Mouse (Mus musculus): Measurements from ENCODE around the gene Ppp1r10.

Gene Ppp1r10

DNA sequence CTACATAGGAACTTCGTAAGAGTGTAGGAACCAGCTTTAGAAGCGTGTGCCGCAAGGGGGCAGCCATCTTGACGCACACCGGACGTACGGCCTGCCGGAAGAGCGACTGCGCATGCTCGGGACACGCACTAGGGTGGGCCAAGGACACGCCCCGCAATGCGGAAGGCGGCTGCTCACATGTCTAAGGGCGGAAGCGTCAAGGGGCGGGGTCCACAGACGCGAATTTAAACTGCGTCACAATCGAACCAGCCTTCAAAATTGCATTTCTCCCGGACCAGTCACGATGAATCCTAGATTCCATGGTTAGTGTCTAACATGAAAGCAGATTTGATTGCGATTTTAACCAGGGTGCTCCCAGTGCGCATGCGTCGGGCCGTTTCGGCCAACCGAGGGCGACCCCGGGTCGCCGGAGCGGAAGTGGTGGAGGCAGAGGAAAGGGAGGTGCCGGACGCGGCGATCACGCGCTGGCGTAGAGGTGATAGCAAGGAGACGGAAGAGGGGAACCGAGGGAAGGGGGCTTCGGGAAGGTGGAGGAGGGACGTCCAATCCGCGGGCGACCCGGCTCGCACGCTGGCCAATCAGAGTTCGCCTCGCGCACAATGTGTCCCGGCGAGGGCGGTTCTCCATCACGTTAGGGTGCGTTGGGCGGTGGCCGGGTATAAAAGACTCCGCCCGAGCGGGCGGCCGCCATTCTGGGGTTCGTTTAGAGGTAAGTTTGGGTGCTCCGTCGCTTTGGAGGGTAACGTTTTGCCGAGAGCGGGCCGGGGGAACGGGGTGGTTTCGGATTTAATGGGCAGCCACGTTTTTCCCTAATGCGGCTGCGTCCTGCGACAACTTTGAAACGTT, at the start of gene Ppp1r10, which contains the start of gene Mrps18b:
Gene Ppp1r10 (plus strand): TSS at position 138 of the 846 bp plus-strand sequence.
Gene Mrps18b (minus strand): TSS at position 93 of the 846 bp plus-strand sequence.
- peak; percentile 99 for DNase-seq (ENCODE audit: low read depth, low spot score)

DNA sequence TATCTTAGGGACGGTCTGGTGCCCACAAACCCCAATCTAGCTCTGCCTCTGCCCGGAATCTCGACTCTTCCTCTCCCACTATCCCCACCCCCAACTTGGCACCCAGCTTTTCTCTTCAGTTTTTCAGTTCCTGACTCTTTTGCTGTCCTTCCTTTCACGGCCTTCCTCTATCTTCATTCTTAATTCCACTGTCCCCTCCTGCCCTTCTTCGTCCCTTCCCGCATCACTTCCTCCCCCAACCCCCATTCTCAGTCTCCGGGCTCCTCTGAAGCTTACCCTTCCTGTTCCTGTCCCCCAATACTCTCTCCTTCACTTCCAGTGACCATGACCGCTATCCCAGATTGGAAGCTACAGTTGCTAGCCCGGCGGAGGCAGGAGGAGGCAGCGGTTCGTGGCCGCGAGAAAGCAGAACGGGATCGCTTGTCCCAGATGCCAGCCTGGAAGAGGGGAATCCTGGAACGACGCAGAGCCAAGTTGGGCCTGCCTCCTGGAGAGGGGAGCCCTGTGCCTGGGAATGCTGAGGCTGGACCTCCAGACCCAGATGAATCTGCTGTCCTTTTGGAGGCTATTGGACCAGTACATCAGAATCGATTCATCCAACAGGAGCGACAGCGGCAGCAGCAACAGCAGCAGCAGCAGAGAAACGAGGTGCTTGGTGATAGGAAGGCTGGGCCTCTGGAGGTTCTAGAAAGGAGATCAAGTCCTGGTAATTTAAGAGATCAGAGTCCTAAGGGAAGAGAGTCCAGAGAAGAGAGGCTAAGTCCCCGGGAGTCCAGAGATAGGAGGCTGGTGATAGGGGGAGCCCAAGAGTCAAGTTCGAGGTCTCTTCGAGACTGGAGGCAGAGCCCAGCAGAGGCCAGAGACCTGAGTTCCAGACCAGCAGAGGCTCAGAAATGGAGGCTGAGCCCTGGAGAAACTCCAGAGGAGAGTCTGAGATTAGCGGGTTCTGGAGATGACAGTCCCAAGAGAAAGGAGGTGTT, 49.0 kb upstream of the Ppp1r10 start:
- peak; percentile 49 for DNase-seq (ENCODE audit: low read depth, low spot score)

DNA sequence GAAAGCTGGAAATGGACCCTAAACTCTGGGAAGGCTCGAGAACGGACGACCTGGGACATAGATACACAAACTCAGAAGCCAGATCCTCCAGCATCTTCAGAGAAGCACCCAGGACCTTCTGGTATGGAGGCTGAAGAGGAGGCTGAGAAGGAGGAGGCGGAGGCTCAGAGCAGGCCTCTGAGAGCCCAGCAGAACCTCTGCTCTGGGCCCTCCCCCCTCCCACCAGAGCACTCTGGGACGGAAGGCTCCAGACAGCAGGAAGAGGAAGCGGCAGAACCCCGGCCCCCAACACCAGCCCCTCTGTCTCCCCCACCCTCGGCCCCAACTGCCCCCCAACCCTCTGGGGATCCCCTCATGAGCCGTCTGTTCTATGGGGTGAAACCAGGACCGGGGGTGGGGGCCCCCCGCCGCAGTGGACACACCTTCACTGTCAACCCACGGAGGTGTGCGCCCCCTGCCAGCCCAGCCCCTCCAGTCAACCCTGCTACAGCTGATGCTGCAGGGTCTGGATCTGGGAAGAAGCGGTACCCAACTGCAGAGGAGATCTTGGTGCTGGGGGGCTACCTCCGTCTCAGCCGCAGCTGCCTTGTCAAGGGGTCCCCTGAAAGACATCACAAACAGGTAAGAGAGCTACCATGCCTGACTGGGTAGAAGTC, 47.9 kb upstream of the Ppp1r10 start:
- DNase-seq (ENCODE audit: low read depth, low spot score): peak; percentile 53

DNA sequence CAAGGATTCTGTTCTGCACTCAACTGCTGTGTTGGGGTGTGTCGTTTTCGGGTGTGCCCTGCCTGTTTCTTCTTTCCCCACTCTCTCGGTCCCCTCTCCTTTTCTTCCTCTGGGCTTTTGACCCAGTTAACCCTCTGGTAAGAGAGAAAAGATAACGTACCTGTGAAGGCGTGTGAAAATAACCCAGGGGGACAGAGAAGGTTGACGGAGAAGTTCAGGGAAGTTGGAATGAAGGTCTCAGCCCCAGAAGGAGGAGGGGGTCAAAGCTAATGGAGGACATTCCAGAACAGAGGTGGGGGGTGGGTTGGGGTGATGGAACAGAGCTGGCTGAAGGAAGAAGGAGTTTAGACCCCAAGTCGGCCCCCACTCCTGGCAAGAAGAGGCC, 47.3 kb upstream of the Ppp1r10 start:
- DNase-seq (ENCODE audit: low read depth, low spot score): peak; percentile 48

DNA sequence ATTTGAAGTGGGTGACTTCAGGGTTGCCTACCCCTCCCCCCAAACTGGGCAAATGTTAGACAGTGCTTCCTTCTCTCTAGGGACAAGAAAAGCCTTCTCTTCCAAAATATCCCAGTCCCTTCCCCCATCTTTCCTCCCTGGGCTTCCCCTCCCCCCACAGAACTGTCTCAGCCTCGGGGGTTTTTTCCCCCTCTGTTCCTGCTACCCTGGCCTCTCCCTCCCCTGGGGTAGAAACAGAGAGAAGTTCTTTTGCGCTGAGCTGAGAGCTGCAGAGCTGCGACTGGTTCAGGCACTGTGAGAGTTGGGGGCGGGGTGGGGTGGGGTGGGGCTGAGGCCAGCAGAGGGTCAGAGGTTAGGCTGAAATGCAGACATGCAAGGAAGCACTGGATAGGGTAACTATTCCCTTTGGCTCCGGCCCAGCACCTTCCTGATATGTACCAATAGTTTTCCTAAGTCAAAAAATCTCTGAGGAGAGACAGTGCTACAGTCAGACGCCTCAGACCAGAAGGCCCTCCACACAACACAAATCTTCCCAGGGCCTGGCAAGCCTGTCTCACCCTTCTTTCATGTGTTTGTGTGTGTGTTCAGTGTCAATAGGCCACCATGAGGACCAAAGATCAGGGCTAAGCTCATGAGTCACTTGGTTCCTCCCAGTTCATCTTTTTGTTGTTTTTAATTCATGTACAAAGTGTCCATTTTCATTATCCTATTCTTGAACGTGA, 46.7 kb upstream of the Ppp1r10 start:
- DNase-seq (ENCODE audit: low read depth, low spot score): peak; percentile 91

DNA sequence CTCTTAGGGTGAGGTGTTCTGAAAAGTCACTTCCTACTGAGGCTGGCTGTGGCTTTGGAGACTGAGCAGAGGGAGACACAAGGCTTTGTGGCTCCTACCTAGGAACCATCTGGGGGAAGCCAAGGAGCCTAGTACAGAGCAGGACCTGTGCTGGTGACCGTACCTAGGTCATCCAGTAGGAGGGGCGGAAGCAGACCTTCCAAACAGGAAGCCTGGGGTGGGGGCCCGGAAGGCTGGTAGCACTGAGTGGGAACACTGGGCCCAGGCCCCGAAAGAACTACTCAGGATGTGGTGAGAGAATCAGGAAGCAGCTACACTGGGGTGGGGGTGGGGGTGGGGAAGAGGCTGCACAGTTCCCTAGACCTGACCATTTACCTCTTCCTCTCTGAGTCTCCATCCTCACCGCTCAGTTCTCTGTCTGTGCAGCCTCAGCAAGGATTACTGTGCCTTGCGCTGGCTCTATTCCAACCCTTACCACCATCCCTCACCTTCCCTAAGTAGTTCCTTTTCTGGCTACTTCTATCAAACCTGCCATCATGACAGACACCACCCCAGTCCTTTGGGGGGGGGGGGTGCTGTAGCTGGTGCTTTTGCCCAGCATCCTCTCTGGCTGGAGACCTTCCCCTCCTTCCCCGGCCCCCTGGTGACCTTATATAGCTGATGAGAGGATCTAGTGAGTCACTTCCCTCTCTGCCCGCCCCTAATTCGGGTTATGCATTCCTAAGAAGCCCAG, 45.9 kb upstream of the Ppp1r10 start:
- DNase-seq (ENCODE audit: low read depth, low spot score): peak; percentile 93

DNA sequence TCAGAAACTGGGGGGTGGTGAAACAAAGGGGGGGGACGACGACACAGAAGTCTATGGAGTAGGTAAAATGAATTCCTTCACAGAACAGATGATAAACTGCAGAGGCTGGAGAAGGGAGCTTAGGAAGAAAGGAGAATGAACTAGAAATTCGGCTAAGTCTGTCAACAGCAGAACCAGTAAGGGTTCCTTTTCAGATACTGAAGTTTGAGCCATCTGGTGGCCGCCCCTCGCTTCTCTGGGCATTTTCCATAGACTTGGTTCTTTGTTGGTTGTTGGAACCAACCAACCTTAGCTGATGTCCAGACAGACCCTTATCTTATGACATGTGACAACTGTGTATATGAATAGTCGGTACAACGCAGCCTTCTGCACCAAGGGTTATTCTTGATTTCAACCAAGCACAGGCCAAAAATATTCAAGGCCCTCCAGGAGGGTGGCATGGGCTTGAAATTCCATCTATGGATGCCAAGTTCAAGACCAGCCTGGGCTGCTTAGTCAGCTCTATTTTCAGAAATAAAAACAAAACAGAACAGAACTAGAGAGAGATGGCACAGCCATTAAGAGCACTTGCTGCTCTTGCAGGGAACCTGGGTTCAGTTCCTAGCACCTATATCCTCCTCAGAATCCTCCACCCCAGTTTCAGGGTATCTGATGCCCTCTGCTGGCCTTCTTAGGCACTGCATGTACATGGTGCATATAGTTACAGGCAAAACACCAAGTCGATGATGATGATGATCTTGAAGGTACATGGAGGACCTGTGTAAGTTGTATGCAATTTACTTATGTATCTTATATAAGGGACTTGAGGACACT, 45.1 kb upstream of the Ppp1r10 start:
- peak; percentile 86 for DNase-seq (ENCODE audit: low read depth, low spot score)

DNA sequence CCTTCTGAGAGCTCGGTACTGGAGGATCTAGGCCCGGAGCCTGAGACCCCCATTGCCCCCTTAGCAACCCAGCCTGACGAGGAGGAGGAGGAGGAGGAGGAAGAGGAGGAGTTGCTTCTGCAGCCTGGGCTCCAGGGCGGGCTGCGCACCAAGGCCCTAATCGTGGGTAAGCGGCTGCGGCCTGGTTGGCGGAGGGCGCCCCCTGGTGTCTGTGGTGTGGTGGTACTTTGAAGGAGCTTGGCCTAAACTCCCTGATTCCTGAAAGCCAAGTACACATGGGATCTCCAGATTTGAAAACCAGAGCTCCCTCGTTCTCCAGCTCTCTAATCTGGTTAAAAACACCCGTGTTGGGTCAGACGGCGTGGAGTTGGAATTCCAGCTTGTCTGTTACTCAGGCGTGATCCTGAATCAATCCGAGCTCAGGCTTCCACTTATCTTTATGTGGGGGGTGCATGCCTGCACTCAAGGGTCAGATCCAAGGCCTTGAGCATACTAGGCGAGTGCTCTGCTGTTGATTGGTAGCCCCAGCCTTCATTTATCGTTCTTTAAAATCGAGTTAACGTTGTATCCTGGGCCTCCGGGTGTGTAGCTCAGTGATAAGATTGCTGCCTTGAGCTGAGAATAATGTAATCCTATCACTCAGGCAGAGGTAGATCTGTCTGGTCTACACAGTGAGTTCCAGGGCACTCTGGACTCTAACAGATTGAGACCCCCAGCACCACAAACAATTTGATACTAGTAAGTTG, 42.3 kb upstream of the Ppp1r10 start:
- peak; percentile 81 for DNase-seq (ENCODE audit: low read depth, low spot score)

DNA sequence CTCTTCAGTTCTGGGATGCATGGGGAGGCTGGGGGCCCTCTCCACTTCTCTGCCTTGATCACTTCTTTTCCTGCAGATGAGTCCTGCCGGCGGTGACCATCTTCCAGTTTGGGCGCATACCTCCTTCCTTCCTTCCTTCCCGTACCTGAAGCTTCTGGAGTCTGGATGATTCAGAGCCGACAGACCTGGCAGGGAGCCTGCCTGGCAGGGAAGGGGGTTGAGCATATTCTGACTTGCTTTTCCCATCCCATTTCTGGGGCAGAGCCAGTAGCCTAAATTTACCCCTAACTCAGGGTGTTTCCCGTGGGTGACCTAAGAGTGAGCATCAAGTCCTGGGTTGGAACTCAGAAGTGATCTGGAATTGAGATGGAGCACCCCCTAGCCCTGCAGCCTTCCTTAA, 41.5 kb upstream of the Ppp1r10 start:
- no peak for DNase-seq (ENCODE audit: low read depth, low spot score)

DNA sequence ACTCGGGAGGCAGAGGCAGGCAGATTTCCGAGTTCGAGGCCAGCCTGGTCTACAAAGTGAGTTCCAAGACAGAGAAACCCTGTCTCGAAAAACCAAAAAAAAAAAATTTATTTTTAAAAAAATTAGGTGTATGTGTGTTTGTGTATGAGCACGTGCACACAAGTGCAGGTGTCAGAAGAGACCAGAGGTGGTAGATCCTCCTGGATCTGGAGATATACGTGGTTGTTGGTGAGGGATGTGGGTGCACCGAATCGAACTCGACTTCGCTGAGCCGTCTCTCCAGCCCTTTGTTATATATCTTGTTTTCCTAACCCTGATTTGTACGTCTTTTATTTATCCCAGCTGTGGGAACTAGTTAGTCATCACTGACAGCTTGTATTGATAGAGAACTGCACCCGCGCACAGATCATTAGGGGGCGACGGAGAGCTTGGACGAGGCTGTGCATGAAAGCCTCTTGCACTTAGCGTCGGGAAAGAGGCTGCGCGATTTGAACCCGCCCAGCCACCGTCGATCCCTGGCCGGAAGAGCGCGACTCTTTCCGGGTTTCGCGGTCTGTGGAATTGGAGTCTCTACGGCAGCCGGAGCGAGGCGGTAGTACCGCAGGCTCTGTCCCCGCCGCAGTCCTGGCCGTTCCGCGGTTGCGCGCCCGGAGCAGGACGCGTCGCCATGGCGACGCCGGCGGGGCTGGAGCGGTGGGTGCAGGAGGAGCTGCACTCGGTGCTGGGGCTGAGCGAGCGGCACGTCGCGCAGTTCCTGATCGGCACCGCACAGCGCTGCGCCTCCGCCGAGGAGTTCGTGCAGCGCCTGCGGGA, 36.8 kb upstream of the Ppp1r10 start, which contains the start of gene Dhx16:
Gene Dhx16 (plus strand): TSS at position 575 of the 813 bp plus-strand sequence.
- DNase-seq (ENCODE audit: low read depth, low spot score): peak; percentile 98

DNA sequence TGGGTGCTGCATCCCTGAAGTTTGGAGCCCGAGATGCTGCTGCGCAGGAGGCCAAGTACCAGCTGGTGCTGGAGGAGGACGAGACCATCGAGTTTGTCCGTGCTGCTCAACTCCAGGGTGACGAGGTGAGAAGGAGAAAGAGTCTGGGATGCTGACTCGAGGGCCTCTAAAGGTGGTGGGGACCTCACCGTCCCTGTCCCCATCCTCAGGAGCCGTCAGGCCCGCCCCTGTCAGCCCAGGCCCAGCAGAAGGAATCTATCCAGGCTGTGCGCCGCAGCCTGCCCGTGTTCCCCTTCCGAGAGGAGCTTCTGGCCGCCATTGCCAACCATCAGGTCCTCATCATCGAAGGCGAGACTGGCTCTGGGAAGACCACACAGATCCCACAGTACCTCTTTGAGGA, 33.3 kb upstream of the Ppp1r10 start:
- no peak for DNase-seq (ENCODE audit: low read depth, low spot score)

DNA sequence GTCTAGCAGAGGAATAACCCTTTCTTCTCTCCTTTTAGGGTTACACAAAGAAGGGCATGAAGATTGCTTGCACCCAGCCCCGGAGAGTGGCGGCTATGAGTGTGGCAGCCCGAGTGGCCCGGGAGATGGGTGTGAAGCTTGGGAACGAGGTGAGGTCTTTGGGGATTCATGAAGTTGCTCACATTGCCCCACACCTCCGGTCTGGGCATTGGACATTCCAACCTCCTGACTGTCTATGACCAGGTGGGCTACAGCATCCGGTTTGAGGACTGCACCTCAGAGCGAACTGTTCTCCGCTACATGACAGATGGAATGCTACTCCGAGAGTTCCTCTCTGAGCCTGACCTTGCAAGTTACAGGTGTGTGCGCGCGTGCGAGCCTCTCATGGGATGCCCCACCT, 32.5 kb upstream of the Ppp1r10 start:
- no peak for DNase-seq (ENCODE audit: low read depth, low spot score)

DNA sequence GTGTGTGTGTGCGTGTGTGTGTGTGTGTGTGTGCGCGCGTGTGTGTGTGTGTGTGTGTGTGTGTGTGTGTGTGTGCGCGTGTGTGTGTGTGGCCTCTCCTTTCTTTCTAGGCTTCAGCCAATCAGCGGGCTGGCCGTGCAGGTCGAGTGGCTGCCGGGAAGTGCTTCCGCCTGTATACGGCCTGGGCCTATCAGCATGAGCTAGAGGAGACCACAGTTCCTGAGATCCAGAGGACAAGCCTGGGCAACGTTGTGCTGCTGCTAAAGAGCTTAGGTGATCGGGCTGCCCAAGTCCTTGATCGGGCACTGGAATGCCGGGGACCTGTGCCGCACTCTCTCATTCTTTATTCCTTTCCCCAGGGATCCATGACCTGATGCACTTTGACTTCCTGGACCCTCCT, 28.5 kb upstream of the Ppp1r10 start:
- peak; percentile 90 for DNase-seq (ENCODE audit: low read depth, low spot score)

DNA sequence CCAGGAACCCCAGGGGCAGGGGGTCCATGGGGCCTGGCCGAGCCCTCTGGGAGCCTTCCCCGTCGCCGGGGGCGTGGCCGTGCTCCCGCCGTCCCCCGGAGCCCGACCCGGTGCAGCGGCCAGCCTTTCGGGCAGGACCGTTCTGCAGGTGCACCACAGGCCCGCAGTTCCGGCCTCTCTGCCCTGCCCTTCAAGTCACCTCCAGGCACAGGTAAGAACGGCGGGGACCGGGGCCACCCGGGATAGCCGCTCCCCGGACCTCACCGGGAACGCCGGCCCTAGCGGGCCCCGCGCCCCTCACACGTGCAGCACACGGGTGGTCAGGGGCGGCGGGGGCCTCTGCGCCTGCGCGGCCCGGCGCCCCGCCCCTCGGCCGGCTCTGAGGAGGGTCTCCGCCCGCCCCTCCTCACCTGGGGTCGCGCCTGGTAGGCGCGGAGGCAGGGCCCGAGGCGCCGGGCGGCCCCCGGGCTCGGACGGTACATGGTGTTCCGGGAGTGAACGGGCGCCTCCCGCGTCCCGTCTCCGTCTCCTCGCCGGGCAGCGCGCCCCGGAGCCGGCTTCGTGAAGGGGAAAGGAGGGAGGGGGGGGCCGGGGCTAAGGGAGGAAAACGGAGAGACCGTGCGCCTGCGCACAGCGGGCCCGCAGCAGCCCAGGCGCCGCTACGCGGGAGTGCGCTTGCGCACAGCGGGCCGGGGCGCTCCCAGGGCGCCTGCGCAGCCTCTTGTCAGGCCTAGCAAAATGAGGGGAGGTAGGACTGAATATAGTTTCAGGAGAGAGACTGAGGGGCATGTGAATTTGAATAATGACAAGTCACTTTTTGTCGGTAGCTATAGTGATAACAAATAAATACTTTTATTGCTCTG, 19.2 kb upstream of the Ppp1r10 start, which contains the start of gene 2310061I04Rik:
Gene 2310061I04Rik (minus strand): TSS at position 651 of the 863 bp plus-strand sequence.
- DNase-seq (ENCODE audit: low read depth, low spot score): peak; percentile 93

DNA sequence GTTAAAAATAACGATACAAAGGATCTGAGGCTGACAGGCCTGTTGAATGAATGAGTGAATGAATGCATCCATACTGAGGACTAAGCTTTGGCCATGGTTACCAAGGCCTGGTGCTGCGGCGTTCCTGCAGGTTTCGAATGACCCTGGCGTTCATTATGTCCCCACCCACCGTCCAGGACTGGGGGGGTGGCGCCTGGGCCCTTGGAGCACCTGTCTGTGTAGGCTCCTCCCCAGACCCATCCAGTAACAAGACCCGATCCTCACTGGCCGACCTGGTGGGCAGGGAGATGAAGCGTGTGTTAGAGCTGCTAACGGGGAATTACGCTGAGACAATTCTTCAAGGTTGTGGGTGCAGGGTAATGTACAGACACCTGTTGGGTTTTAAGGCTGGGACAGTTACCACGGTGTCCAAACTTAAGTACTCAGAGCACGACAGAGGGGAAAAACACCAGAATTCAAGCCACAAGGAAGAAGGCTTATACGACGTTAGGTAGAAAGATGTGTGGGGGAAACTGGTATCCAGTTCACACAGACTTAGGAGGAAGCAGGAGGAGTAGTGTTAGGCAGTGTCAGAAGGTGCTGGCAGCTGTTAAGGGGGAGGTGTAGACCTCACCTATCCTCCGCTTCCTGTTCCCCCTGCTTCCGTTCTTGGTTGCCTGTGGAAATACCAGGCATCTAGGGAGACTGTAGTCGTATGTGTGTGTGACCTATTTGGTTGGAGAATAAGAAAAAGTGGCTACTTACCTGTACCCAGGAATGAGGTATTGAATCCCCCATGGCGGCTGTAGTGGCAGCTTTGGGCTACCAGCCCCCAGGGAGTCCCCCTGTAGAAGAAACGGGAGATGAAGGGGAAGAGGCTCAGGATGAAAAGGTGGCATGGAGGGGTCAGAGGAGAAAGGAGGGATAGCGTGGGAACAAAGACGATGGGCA, 18.3 kb upstream of the Ppp1r10 start:
- DNase-seq (ENCODE audit: low read depth, low spot score): peak; percentile 83

DNA sequence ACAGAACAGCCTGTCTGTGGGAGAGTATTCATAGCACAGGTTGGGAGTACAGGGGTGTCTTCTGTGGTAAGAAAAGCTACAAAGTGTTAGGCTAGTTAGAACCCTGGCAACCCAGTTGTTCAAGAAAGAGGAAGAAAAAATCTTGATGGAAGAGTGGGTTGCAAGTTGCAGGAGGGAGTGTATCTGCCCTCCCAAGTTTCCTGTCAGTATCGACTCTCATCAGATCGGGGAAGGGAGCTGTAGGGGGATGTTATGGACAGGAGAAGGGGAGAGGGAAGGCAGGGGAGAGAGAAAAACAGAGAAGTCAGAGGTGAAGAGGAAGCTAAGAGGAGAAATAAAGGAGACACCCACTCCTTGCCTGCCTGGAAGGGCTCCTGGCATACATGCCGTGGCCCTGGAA, 15.6 kb upstream of the Ppp1r10 start:
- no peak for DNase-seq (ENCODE audit: low read depth, low spot score)

Data from R1 (cell line).